Mouse (Mus musculus): ENCODE measurements around the gene Zfp961. TPM values are rescaled to one million over a fixed set of nuclear protein-coding genes. Genes with fewer than 3 reads are reported as not detected.
A peak's percentile ranks its signal among the peaks of the same experiment; 100 is the strongest.
"Not testable (repeated sequence)": the region's sequence is repeated elsewhere in the genome, so short reads cannot be mapped to it uniquely, and the experiment has no call there.

Zfp961 gene
- polyA plus RNA-seq, 1 experiment from 2014 or later: 16.0 TPM

DNA sequence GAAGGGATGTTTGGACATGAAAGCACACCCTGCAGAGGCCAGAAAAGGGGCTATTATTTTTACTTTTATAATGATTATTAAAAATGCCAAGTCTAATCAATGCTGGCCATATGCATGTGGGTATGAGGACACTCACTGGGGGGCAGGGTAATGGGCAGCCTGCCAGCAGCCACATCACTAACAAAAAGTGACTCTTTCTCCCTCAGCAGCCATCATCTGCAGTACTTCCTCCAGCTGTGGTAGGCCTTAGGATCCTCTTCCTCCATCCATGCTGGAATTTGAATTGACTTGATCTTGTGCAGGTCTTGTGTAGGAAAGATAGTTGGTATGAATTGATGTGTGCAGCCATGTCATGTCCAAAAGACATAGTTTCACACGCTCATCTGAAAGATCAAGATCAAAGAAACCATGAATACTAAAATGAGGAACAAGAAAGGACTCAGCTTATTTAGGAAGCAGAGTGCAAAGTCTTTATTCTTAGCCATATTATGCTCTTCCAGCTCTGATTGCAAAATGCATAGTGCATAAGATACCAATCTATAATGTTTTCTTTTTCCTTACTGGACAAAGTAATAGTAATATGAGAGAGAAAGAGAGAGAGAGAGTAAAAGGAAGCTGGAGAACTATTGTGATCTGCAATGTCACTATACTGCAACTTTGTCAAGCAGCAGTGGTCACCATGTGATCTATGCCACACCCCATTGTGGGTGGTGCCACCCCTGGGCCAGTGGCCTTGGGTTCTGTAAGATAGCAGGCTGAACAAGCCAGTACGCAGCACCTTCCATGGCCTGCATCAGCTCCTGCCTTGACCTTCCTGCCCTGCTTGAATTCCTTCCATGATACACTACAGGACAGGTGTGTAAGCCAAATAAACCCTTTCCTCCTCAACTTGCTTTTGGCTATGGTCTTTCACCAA, 10.3 kb upstream of the Zfp961 start:
- Histone ChIP-seq H3K9me3 (no peaks in the 10 kb centered on the region), H3K36me3 (no peaks in the 10 kb centered on the region), H3K9ac (no peak overlapping the region), H3K27ac (no peak overlapping the region), H3K4me2 (replicated peaks) (no peak overlapping the region), H3K4me1 (no peaks in the 10 kb centered on the region), H3K4me3 (no peak overlapping the region), H3K27me3 (replicated peaks) (no peaks in the 10 kb centered on the region)
- WGBS: 90% methylated on average over 2 of the region's 2 CpGs
- no peak for ATAC-seq (ENCODE audit: low FRiP score, low read depth)

- WGBS: 90% methylated on average over 1 of the region's 1 CpGs
- Histone ChIP-seq H3K4me3 (no peak overlapping the region), H3K9me3 (no peaks in the 10 kb centered on the region), H3K27me3 (replicated peaks) (no peaks in the 10 kb centered on the region), H3K4me2 (replicated peaks) (no peak overlapping the region), H3K9ac (no peak overlapping the region), H3K36me3 (no peaks in the 10 kb centered on the region), H3K27ac (no peak overlapping the region), H3K4me1 (no peaks in the 10 kb centered on the region)
- no peak for ATAC-seq (ENCODE audit: low FRiP score, low read depth)
These were observed 9.1 kb upstream of the Zfp961 start for GRCm38 (mm10) chr8:71941776-71942175.

DNA sequence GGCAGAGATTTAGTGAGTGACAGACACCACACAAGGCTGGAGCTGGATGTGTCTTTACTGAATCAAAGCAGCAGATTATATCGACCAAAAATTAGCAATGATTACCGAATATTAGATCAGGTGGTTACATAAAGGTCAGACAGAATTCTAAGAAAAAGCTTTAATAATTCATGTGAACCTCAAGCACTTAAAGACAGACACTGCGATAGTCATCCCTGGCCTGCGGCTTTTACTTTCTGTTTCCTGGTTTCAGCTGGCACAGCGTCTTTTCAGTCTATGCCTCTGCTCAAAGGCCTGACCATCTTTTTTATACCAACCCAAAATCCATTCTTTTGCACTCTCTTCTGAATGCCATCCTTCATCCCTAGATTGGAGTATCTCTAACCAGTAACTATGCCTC, 2.2 kb upstream of the Zfp961 start:
- Histone ChIP-seq H3K4me3 (no peak overlapping the region), H3K4me1 (peaks cover 14% of the 10 kb centered on the region), H3K27ac (no peak overlapping the region), H3K36me3 (no peaks in the 10 kb centered on the region), H3K4me2 (replicated peaks) (no peak overlapping the region), H3K9me3 (no peaks in the 10 kb centered on the region), H3K27me3 (replicated peaks) (no peaks in the 10 kb centered on the region), H3K9ac (no peak overlapping the region)
- 90% methylated on average over 5 of the region's 5 CpGs for WGBS
- ATAC-seq (ENCODE audit: low FRiP score, low read depth): no peak

GRCm38 (mm10) chr8:71951436-71952161, 761 bp downstream of the Zfp961 start:
- peaks cover 11% of the 10 kb centered on the region for H3K36me3 ChIP-seq
- 45% methylated on average over 14 of the region's 14 CpGs for WGBS
- peaks cover 14% of the 10 kb centered on the region for H3K4me1 ChIP-seq
- H3K4me2 ChIP-seq (replicated peaks): peak overlapping the region; percentile 59
- H3K9me3 ChIP-seq: peaks cover 12% of the 10 kb centered on the region
- ATAC-seq (ENCODE audit: low FRiP score, low read depth): no peak
- H3K9ac ChIP-seq: peak overlapping the region; percentile 63
- peak overlapping the region; percentile 51 for H3K4me3 ChIP-seq
- H3K27me3 ChIP-seq (replicated peaks): no peaks in the 10 kb centered on the region
- H3K27ac ChIP-seq: no peak overlapping the region

GRCm38 (mm10) chr8:71952489-71952888, 1.7 kb downstream of the Zfp961 start:
- ATAC-seq (ENCODE audit: low FRiP score, low read depth): no peak
- H3K4me2 ChIP-seq (replicated peaks): peak overlapping the region; percentile 59; the same call in 1 of the 2 replicates
- H3K9me3 ChIP-seq: peaks cover 12% of the 10 kb centered on the region
- no peak overlapping the region for H3K4me3 ChIP-seq
- H3K4me1 ChIP-seq: peaks cover 14% of the 10 kb centered on the region
- no peak overlapping the region for H3K27ac ChIP-seq
- H3K27me3 ChIP-seq (replicated peaks): no peaks in the 10 kb centered on the region
- H3K9ac ChIP-seq: no peak overlapping the region
- peaks cover 11% of the 10 kb centered on the region for H3K36me3 ChIP-seq
- WGBS: 100% methylated on average over 1 of the region's 1 CpGs

DNA sequence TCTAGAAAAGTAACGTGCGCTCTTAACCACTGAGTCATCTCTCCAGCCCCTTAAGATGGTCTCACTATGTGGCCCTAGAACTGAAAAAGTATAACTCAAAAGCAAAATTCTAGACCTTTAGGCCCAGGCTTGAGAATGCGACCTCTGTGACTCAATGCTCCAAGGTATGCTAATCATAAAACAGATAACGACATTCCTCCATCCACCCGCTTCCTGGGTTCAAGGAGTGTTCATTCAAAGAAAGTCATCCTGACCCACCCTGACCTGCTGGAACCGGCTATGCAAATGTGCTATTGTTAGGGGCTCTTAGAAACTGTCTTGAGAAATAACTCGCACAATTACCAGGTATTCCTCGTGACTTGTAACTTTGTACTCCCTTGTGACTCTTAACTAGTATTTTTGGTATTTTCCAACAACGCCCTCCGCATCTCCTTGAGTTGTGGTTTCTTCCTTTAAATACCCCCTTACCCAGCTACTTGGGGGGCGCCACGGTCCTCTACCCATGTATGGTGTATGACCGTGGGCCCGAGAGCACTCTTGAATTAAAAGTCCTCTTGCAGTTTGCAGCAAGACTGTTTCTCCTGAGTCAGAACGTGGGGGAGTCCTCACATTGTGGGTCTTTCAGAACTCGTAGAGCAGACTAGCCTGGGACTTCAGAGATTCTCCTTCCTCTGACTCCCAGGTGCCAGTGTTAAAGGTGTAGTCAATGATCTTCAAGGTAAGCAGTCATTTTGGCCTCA, 2.3 kb downstream of the Zfp961 start:
- peaks cover 14% of the 10 kb centered on the region for H3K36me3 ChIP-seq
- H3K27me3 ChIP-seq (replicated peaks); H3K27ac ChIP-seq; H3K9ac ChIP-seq; H3K4me3 ChIP-seq; ATAC-seq (ENCODE audit: low FRiP score, low read depth); H3K4me2 ChIP-seq (replicated peaks): not testable (repeated sequence)
- WGBS: 97% methylated on average over 16 of the region's 16 CpGs
- peaks cover 15% of the 10 kb centered on the region for H3K9me3 ChIP-seq
- H3K4me1 ChIP-seq: peaks cover 14% of the 10 kb centered on the region

DNA sequence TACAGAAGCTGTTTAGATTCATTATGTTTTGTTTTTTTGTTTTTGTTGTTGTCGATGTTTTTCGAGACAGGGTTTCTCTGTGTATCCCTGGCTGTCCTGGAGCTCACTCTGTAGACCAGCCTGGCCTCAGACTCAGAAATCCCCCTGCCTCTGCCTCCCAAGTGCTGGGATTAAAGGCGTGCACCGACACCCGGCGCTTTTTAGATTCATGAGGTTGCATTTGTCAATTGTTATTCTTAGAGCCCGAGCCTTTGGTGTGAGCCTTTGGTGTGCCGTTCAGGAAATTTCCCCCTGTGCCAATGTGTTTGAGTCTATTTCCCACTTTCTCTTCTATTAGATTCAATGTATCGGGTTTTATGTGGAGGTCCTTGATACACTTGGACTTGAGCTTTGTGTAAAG, 3.8 kb downstream of the Zfp961 start:
- H3K4me1 ChIP-seq: peaks cover 14% of the 10 kb centered on the region
- ATAC-seq (ENCODE audit: low FRiP score, low read depth): no peak
- no peak overlapping the region for H3K27ac ChIP-seq
- WGBS: 97% methylated on average over 9 of the region's 9 CpGs
- no peak overlapping the region for H3K4me3 ChIP-seq
- H3K9ac ChIP-seq: no peak overlapping the region
- H3K4me2 ChIP-seq (replicated peaks): no peak overlapping the region
- no peaks in the 10 kb centered on the region for H3K27me3 ChIP-seq (replicated peaks)
- H3K9me3 ChIP-seq: peaks cover 19% of the 10 kb centered on the region
- H3K36me3 ChIP-seq: peaks cover 18% of the 10 kb centered on the region

- Histone ChIP-seq H3K4me1 (no peaks in the 10 kb centered on the region), H3K4me2 (replicated peaks) (no peak overlapping the region), H3K9me3 (peaks cover 20% of the 10 kb centered on the region; the same call in 1 of the 2 replicates), H3K9ac (no peak overlapping the region), H3K4me3 (no peak overlapping the region), H3K27ac (no peak overlapping the region), H3K36me3 (peaks cover 22% of the 10 kb centered on the region), H3K27me3 (replicated peaks) (no peaks in the 10 kb centered on the region)
- ATAC-seq (ENCODE audit: low FRiP score, low read depth): no peak
These were observed 9.6 kb downstream of the Zfp961 start for GRCm38 (mm10) chr8:71960483-71960882.

DNA sequence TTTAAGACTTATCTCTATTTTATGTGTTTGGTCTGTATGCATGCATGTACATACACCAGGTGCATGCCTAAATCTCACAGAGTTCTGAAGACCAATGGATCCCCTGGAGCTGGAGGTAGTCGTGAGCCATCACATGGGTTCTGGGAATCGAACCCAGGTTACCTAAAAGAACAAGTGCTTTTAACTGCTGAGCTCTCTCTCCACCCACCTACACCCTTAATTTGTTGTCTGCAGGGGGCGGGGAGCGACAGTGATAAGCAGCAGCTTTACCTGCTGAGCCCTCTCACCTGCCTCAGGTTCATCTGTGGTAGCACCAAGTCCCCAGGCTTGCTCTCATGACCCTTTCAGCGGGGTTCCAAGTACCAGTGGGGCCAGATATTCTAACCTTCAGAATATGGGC, 11.0 kb downstream of the Zfp961 start:
- Histone ChIP-seq H3K27ac (no peak overlapping the region), H3K4me3 (no peak overlapping the region), H3K36me3 (peaks cover 35% of the 10 kb centered on the region), H3K9ac (no peak overlapping the region), H3K9me3 (peaks cover 22% of the 10 kb centered on the region; the same call in 1 of the 2 replicates), H3K4me1 (no peaks in the 10 kb centered on the region), H3K27me3 (replicated peaks) (no peaks in the 10 kb centered on the region), H3K4me2 (replicated peaks) (no peak overlapping the region)
- WGBS: 94% methylated on average over 5 of the region's 5 CpGs
- no peak for ATAC-seq (ENCODE audit: low FRiP score, low read depth)

DNA sequence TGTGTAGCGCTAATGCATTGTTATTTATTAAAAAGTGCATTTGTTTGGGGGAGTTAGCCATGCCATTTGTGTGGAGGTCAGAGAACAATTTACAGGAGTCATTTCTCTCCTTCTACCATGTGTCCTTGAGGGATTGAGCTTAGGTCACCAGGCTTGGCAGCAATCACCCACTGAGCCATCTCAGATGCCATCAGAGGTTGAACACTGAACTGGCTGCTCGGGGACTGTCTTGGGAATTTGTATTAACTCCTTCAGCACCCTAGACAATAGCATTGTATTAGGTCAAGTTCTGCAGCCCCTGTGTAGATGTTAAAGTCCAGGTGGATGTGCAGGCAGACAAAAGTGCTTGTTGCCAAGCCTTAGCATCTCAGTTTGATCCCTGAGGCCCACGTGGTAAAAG, 13.2 kb downstream of the Zfp961 start:
- H3K36me3 ChIP-seq: peaks cover 49% of the 10 kb centered on the region
- WGBS: 93% methylated on average over 3 of the region's 3 CpGs

DNA sequence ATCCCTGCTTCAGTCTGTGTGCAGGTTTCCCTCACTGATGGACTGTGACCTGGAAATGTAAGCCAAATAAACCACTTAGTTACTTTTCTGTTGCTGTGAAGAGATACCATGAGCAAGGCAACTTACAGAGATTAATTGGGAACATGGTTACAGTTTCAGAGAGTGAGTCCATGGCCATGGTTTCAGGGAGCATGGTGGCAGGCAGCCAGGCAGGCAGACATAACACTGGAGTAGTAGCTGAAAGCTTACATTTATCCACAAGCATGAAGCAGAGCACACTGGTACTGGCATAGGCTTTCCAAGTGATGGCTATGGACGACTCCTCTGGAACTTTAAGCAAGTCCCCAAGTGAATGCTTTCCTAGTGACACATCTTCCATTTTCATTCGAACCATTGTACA, 14.3 kb downstream of the Zfp961 start:
- ATAC-seq (ENCODE audit: low FRiP score, low read depth): no peak
- peaks cover 15% of the 10 kb centered on the region; the same call in 1 of the 2 replicates for H3K9me3 ChIP-seq
- no peaks in the 10 kb centered on the region for H3K27me3 ChIP-seq (replicated peaks)
- H3K36me3 ChIP-seq: peaks cover 53% of the 10 kb centered on the region
- no peaks in the 10 kb centered on the region for H3K4me1 ChIP-seq
- H3K4me2 ChIP-seq (replicated peaks): no peak overlapping the region
- no peak overlapping the region for H3K27ac ChIP-seq
- 93% methylated on average over 2 of the region's 2 CpGs for WGBS
- no peak overlapping the region for H3K9ac ChIP-seq
- H3K4me3 ChIP-seq: no peak overlapping the region

More for the DNA sequence above, 13.2 kb downstream of the Zfp961 start:
- H3K4me2 ChIP-seq (replicated peaks): no peak overlapping the region
- no peak for ATAC-seq (ENCODE audit: low FRiP score, low read depth)
- no peaks in the 10 kb centered on the region for H3K4me1 ChIP-seq
- H3K9me3 ChIP-seq: peaks cover 15% of the 10 kb centered on the region; the same call in 1 of the 2 replicates
- no peak overlapping the region for H3K4me3 ChIP-seq
- no peaks in the 10 kb centered on the region for H3K27me3 ChIP-seq (replicated peaks)
- no peak overlapping the region for H3K27ac ChIP-seq
- no peak overlapping the region for H3K9ac ChIP-seq

DNA sequence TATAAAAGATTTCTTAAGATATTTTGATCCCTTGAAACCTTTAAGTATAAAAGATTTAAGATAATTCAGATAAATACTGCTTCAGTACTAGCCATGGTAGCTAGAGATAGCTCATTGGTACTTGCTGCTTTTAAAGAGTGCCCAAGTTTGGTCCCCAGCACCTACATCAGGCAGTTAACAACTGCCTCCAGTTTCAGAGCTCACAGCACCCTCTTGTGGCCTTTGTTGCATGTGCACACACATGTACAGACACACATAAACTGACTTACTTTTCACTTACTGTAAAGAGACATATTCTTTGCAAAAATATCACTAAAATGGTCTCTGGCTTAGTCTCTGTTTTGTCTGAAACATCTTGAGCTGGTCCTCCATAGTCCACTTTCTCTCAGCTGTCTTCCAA, 15.6 kb downstream of the Zfp961 start:
- no peak overlapping the region for H3K27ac ChIP-seq
- H3K36me3 ChIP-seq: peaks cover 53% of the 10 kb centered on the region
- H3K9me3 ChIP-seq: peaks cover 15% of the 10 kb centered on the region; the same call in 1 of the 2 replicates
- no peaks in the 10 kb centered on the region for H3K27me3 ChIP-seq (replicated peaks)
- no peak overlapping the region for H3K4me3 ChIP-seq
- H3K4me1 ChIP-seq: no peaks in the 10 kb centered on the region
- no peak for ATAC-seq (ENCODE audit: low FRiP score, low read depth)
- no peak overlapping the region for H3K9ac ChIP-seq
- H3K4me2 ChIP-seq (replicated peaks): no peak overlapping the region
